Mouse (Mus musculus) adrenal gland, adult 8-10 months (tissue): ENCODE data around the gene Dio1. TPM values are rescaled to one million over a fixed set of nuclear protein-coding genes. Genes with fewer than 3 reads are reported as not detected.

Experiments
- DNase-seq: peaks from one replicate; pipeline ENCODE4 v3.0.0; 2022
- total RNA-seq, 4 experiments: library from RNA; stranded (reverse); gene quantifications; 2 replicates each; pipeline ENCODE4 v1.2.4; 2022

The Dio1 gene
- total RNA-seq, 4 experiments from 2014 or later, result not detected

DNA sequence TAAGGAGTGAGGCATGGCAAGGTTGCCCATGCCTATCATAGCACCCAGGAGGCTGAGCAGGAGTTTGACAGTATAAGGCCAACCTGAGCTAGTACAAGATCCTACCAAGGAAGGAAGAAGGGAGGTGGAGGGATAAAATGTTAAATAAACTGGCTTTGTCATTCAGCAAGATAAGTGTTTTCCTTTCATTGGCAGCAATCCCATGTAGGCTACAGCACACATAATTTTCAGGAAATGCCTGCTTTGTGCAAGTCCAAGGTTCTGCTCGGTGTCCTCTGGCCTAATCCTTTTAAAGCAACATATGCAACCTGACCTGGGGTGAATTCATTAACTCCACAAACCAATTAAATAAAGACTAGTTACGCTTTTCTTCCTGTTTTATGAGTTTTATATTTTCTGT, 61.6 kb downstream of the Dio1 start:
- no peak for DNase-seq

DNA sequence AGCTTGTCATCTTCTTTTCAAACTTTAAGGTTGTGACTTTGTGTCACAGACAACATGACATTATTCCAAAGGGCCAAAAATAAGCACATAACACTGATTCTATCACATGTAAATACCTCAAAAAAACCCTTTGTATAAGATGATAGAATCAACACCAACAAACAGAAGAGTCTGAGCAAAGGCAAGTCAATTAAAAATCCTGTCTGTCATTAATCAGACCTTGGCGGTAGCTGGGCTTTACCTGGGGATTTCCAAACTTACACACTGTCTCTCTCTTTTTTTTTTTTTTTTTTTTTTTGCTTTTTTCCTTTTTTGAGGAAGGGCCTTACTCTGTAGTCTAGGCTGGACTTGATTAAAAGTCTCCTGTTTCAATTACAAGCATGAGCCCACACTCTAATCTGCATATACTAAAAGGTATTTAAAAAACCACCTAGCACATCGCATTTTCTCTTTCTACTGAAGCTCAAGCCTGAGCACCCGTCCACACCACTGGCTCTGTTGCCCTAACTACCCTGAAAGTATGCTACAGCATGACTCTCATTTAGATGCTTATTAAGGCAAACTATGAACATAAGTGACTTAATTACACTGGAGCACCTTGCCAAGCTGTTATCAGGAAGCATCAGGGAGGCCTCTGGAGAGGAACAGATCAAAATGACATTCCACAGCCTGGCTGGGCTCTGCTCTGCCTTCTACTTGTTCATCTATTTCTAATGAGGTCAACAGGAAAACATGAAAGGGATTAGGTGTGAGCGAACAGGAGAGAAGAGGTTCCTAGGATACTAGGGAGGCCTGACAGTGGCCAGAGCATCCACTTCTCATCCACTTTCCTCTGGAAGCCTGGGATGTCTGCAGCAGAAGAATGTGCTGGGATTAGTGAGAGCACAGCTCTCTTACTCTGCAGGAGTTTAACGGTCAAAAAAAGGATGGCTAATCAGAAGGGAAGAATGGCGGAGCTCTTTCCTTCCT, 63.3 kb downstream of the Dio1 start:
- no peak for DNase-seq

Other genes with a start within 250 kb of the Dio1 start
- gene Mrpl37, start 240.3 kb downstream of the Dio1 start, total RNA-seq, result 100 to 1,000 TPM; 102 to 114 (median 112) TPM
- gene Cyb5rl, start 240.2 kb downstream of the Dio1 start, total RNA-seq, result 10 to 100 TPM; 28.6 to 43.4 (median 29.7) TPM
- gene Cdcp2, start 210.3 kb downstream of the Dio1 start, total RNA-seq, result under 1 TPM; 0.09 to 0.14 (median 0.12) TPM
- 100 to 1,000 TPM; 451 to 533 (median 471) TPM for gene Tmem59, start 128.8 kb downstream of the Dio1 start, total RNA-seq
- 10 to 100 TPM; 23.3 to 31.5 (median 27.7) TPM for gene Tceanc2, start 128.1 kb downstream of the Dio1 start, total RNA-seq
- not detected for gene Ldlrad1, start 98.0 kb downstream of the Dio1 start, total RNA-seq
- 10 to 100 TPM; 24.4 to 36.1 (median 30.6) TPM for gene Lrrc42, start 53.6 kb downstream of the Dio1 start, total RNA-seq
- 10 to 100 TPM; 16.2 to 23.9 (median 20.9) TPM for gene Hspb11, start 53.6 kb downstream of the Dio1 start, total RNA-seq
- 10 to 100 TPM; 54.4 to 81.5 (median 68.7) TPM for gene Yipf1, start 7.2 kb upstream of the Dio1 start, total RNA-seq
- gene Ndc1, start 60.6 kb upstream of the Dio1 start, total RNA-seq, result 10 to 100 TPM in 3 of 4 experiments, 1 to 10 TPM in 1; 8.9 to 15.1 (median 11.9) TPM
- 1 to 10 TPM in 1 of 4 experiments, under 1 TPM in 3; 0.32 to 2.6 (median 0.79) TPM for gene Glis1, start 127.4 kb upstream of the Dio1 start, total RNA-seq